Mouse (Mus musculus) stomach, postnatal 0 days (tissue): ENCODE data around the gene Rps21.

ENCODE experiments used
- CTCF ChIP-seq: IDR thresholded peaks from 2 replicates; pipeline ENCODE4 v1.5.1; 2016; ENCODE audit warnings: antibody characterized with exemption, low read depth, mild to moderate bottlenecking, moderate library complexity
- EP300 ChIP-seq: optimal IDR thresholded peaks from 2 replicates; pipeline ENCODE3; 2016; ENCODE audit warnings: antibody characterized with exemption

DNA sequence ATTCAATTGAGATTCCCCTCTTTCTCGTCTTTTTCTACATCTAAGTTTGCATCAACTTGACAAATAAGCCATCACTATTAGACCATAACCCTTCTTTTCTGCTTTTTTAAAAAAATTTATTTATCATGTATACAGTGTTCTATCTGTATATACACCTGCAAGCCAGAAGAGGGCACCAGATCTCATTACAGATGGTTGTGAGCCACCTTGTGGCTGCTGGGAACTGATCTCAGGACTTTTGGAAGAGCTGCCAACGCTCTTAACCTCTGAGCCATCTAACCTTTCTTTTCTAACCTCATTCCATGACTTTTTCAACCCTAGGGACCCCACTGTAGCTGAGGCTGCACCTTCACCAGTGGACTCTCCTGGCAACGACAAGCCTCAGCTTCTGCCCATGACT is 44.9 kb upstream of the Rps21 start:
- peak; percentile 58 for TF ChIP-seq CTCF
- TF ChIP-seq EP300 = no peak
